Mouse (Mus musculus) brown adipose tissue, adult 24 weeks (tissue): ENCODE data around the gene Rbfox3. TPM values are rescaled to one million over a fixed set of nuclear protein-coding genes. Genes with fewer than 3 reads are reported as not detected.

Source experiments
- H3K27ac ChIP-seq: fragments of 200-500 bp; replicated peaks from 2 replicates; pipeline ENCODE4 v1.5.1; 2012; ENCODE audit warnings: low read depth, mild to moderate bottlenecking, low read length
- H3K4me1 ChIP-seq: fragments of 200-500 bp; 2 replicates; pipeline ENCODE4 v1.6.1; 2012; ENCODE audit warnings: low read length, mixed read lengths; ENCODE audit not compliant: control insufficient read depth, insufficient read depth, insufficient read length
- H3K4me3 ChIP-seq: fragments of 200-500 bp; 2 replicates; pipeline ENCODE4 v1.5.1; 2012; ENCODE audit warnings: low read depth, mild to moderate bottlenecking, low read length, moderate library complexity; ENCODE audit not compliant: insufficient read depth
- polyA plus RNA-seq: library from polyadenylated mRNA; stranded (reverse); fragments of >200 nt; gene quantifications from 2 replicates; pipeline ENCODE4 v1.2.4, GENCODE M21; 2012; ENCODE audit not compliant: missing spikeins, insufficient read depth, insufficient read length

Rbfox3 gene
- polyA plus RNA-seq, 1 experiment: not detected

- Histone ChIP-seq H3K4me3 (no peak overlapping the region), H3K4me1 (no peaks in the 10 kb centered on the region), H3K27ac (no peak overlapping the region)
Measured at GRCm38 (mm10) chr11:118728797-118729196, 182.6 kb downstream of the Rbfox3 start.

- H3K27ac ChIP-seq: no peak overlapping the region
- no peak overlapping the region for H3K4me3 ChIP-seq
- H3K4me1 ChIP-seq: no peaks in the 10 kb centered on the region
Measured at GRCm38 (mm10) chr11:118728083-118728551, 183.3 kb downstream of the Rbfox3 start.

DNA sequence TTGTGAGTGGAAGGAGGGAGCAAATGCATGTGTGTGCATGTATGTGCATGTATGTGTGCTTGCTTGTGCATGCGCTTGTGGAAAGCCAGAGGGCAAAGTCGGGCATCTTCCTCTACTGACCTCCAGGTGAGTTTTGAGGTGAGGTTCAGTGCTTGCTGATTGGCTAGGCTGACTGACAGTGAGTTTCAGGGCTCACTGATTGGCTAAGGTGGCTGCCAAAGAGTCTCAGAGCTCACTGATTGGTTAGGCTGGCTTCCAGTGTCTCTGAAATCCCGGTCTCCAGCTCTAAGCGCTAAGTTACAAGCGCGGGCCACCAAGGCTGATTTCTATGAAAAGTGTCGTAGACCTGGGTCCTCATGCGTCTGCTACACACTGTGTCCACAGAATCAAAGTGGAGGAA, 185.0 kb downstream of the Rbfox3 start:
- Histone ChIP-seq H3K27ac (no peak overlapping the region), H3K4me1 (no peaks in the 10 kb centered on the region), H3K4me3 (no peak overlapping the region)

DNA sequence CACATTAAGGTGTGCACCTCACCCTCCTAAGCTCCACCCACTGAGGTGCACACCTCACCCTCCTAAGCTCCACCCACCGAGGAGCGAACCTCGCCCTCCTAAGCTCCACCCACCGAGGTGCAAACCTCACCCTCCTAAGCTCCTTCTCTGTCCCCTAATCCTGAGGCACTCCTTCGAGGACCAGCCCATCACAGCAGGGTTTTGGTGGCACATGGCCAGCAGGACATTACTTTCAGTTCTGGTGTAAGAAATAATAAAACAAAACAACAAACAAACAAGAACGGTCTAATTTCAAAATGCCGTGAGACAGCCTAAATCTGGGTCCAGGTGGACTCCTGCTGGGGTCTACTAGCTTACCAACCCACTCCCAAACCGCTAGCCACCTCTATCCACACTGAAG, 187.0 kb downstream of the Rbfox3 start:
- no peak overlapping the region for H3K4me3 ChIP-seq
- no peak overlapping the region for H3K27ac ChIP-seq
- no peaks in the 10 kb centered on the region for H3K4me1 ChIP-seq

- Histone ChIP-seq H3K4me3 (no peak overlapping the region), H3K4me1 (no peaks in the 10 kb centered on the region), H3K27ac (no peak overlapping the region)
Measured at GRCm38 (mm10) chr11:118723166-118723565, 188.2 kb downstream of the Rbfox3 start.

DNA sequence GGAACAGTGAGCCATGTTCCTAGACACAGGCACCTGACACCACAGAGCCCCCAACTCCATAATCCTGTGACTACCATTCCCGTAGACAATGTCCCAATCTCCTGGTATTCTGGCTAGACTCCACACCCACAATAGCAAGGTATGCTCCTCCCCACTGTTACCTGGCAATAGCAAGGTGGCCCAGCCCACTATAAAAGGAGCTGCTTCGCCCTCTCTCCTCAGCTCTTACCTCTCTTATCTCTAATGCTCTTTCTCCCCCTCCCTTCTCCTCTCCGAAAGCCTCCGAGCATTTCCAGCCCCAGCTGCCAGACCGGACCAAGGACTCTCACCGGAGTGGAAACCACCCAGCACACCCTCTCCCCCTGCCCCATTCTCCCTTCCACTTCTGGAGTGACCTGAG, 189.5 kb downstream of the Rbfox3 start:
- H3K27ac ChIP-seq: no peak overlapping the region
- no peak overlapping the region for H3K4me3 ChIP-seq
- H3K4me1 ChIP-seq: no peaks in the 10 kb centered on the region

DNA sequence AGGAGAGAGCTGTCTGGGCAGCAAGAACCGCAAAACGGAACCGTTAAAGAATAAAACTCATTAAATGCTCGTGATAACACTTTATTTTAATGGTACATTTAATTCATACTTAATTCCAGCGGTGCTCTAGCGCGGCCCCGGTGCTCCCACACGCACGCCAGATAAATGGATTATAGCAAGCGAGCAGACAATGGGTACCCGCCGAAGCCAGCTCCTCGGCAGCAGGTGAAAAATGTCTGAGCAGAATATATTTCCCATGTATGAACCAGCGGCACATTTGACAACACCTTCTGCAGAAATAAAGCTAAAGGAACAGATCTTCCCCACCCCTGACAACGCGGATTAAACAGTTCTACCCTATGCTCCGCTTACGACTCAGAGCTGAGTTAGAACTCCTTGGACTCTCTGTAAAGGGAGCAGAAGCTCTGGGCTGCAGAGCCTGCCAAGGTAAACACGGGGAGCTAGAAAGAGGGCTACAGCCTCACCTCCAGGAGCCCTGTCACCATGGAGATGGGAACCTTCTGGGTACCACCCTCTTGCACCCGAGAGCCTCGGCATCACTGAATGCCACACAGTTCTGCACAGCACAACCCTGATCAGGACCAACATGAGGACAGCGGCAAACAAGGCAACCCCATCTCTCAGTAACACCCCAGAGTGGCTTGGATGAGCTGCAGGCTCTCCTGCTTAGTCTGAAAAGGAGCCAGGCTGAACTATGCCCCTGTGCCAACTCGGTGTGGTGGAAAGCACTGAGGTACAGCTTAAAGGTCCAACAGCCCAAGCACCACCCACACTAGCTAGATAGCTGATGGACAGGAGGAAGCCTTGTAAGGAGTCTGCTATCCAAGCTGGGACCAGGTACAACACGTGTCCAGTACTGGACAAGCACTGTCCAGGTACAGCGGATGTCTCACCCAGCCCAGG, 196.5 kb downstream of the Rbfox3 start:
- H3K27ac ChIP-seq: no peak overlapping the region
- no peak overlapping the region for H3K4me3 ChIP-seq
- H3K4me1 ChIP-seq: no peaks in the 10 kb centered on the region

GRCm38 (mm10) chr11:118712761-118713160, 198.6 kb downstream of the Rbfox3 start:
- Histone ChIP-seq H3K4me1 (no peaks in the 10 kb centered on the region), H3K4me3 (no peak overlapping the region), H3K27ac (no peak overlapping the region)

DNA sequence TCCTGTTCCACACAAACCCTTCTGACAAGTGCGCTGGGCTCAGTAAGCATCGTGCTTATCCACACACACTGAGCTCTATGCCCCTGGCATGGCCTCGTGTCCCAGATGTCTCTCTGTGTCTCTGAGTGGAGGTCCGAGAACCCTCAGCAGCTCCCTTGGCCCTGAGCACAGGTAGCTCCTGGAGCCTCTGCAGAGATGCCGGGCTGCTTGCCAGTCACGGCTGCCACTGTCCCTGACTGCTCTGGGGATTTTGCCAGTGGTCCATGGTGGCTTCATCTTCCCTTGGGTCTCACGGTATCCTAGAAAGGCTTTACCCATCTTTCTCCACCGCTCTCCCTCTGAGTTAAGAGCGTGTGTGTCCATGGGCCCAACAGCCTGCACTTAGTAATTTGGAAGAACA, 199.3 kb downstream of the Rbfox3 start:
- Histone ChIP-seq H3K27ac (no peak overlapping the region), H3K4me3 (no peak overlapping the region), H3K4me1 (no peaks in the 10 kb centered on the region)

- no peak overlapping the region for H3K27ac ChIP-seq
- no peaks in the 10 kb centered on the region for H3K4me1 ChIP-seq
- no peak overlapping the region for H3K4me3 ChIP-seq
Measured at GRCm38 (mm10) chr11:118710035-118710434, 201.4 kb downstream of the Rbfox3 start.

DNA sequence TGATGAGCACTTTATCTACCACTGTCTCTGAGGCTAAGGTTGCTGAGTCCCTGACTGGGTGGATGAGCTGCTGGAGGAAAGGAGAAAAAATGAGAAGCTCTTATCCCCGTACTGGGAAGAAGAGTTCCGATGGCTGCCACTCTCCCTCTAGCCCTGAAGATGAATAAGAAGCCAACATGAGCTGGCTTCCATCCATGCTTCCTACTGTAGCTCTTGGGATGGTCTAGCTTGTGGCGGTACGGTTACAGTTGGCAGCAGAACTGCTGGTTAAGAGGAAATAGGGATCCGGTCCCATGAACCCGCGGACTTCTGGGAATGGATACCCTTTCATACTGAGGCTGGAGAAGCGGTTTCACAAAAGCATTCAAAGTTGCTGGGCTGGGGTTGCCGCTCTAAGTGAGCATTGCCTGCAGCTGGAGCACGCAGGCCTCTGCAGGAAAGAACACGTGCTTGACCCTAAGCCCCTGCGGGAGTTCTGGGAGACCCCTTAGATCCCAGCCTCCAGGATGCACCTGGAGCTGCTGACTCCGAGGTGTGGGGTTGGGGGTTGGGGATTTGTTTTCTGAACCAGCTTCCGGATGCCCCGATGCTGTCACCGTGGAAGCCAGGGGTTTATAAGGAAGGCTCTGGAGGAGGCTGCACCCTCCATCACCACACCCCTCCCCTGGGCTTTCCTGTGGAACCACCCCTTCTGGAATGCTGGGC, 215.0 kb downstream of the Rbfox3 start:
- no peaks in the 10 kb centered on the region for H3K4me1 ChIP-seq
- H3K27ac ChIP-seq: no peak overlapping the region
- no peak overlapping the region for H3K4me3 ChIP-seq

DNA sequence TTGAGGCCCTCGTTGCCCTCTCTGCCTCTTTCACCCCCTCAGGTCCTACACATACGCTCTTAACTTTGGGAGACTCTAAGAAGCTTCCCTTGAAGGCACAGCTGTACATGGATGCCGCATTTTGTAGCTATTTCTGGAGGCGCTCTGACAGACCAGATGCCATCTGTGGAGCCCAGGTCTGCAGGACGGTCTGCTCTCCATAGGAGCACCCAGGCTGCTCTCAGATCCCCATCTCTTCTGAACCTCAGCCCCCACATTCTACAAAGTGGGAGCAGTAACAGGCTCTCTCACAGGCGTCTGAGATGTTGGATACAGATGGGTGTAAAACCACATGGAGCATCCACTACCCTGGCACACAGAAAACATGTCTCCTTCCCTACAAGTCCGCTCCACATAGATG, 218.1 kb downstream of the Rbfox3 start:
- Histone ChIP-seq H3K4me3 (no peak overlapping the region), H3K4me1 (no peaks in the 10 kb centered on the region), H3K27ac (no peak overlapping the region)

- no peaks in the 10 kb centered on the region for H3K4me1 ChIP-seq
- H3K4me3 ChIP-seq: no peak overlapping the region
- H3K27ac ChIP-seq: no peak overlapping the region
Measured at GRCm38 (mm10) chr11:118690262-118690661, 221.1 kb downstream of the Rbfox3 start.

DNA sequence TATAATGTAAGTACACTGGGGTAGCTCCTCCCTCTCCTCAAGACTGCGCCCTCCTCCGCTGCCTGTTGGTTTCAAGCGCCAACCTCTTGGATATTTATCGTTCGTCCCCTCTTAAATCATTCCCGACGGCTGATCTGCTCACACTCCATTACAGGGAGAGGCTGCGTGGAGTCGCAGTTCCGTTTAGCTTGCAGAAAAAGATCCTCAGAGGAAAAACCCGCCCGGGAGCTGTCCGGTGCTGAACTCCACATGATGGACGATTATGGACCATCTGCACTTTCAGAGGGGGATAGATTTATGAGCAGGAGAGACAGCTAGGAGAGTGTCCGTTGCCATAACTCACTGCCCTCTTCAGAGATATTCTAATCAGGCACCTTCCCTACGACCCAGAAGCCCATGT, 226.0 kb downstream of the Rbfox3 start:
- no peak overlapping the region for H3K27ac ChIP-seq
- H3K4me1 ChIP-seq: no peaks in the 10 kb centered on the region
- no peak overlapping the region for H3K4me3 ChIP-seq

GRCm38 (mm10) chr11:118684665-118685064, 226.7 kb downstream of the Rbfox3 start:
- Histone ChIP-seq H3K4me1 (no peaks in the 10 kb centered on the region), H3K4me3 (no peak overlapping the region), H3K27ac (no peak overlapping the region)

- H3K27ac ChIP-seq: no peak overlapping the region
- no peaks in the 10 kb centered on the region for H3K4me1 ChIP-seq
Measured at GRCm38 (mm10) chr11:118680699-118681098, 230.7 kb downstream of the Rbfox3 start.

More at GRCm38 (mm10) chr11:118680699-118681098, 230.7 kb downstream of the Rbfox3 start:
- H3K4me3 ChIP-seq: no peak overlapping the region
